Mouse (Mus musculus): ENCODE data around the gene Zfp536. TPM values are rescaled to one million over a fixed set of nuclear protein-coding genes. Genes with fewer than 3 reads are reported as not detected.

The Zfp536 gene
- total RNA-seq, 2 experiments from 2014 or later: 35.1 to 43.5 TPM

- Histone ChIP-seq H3K4me3 (no peak overlapping the region), H3K27ac (no peak overlapping the region)
- intact Hi-C loops (cut with DNase I): no loop called here
- no peak for DNase-seq (ENCODE audit: extremely low spot score in 1 of 2, low spot score in 2 of 2)
- no peak for TF ChIP-seq CTCF (IDR thresholded peaks at IDR 0.05)
Observed at GRCm38 (mm10) chr7:37581262-37581661, 192.2 kb downstream of the Zfp536 start.

GRCm38 (mm10) chr7:37580554-37580953, 192.9 kb downstream of the Zfp536 start:
- no peak for DNase-seq (ENCODE audit: extremely low spot score in 1 of 2, low spot score in 2 of 2)
- H3K4me3 ChIP-seq: no peak overlapping the region
- intact Hi-C loops (cut with DNase I): no loop called here
- no peak for TF ChIP-seq CTCF (IDR thresholded peaks at IDR 0.05)
- H3K27ac ChIP-seq: no peak overlapping the region

GRCm38 (mm10) chr7:37572021-37572420, 201.4 kb downstream of the Zfp536 start:
- no peak for DNase-seq (ENCODE audit: extremely low spot score in 1 of 2, low spot score in 2 of 2)
- intact Hi-C loops (cut with DNase I): no loop called here
- TF ChIP-seq CTCF (IDR thresholded peaks at IDR 0.05): no peak
- H3K4me3 ChIP-seq: no peak overlapping the region
- H3K27ac ChIP-seq: no peak overlapping the region

GRCm38 (mm10) chr7:37568811-37569500, 204.5 kb downstream of the Zfp536 start:
- DNase-seq (ENCODE audit: extremely low spot score in 1 of 2, low spot score in 2 of 2): no peak
- intact Hi-C loops (cut with DNase I): loop anchor here (10.0 kb wide), 1 partner anchor 206 kb away; the partner anchor contains the start of gene Zfp536
- TF ChIP-seq CTCF (IDR thresholded peaks at IDR 0.05): no peak
- H3K27ac ChIP-seq: no peak overlapping the region
- no peak overlapping the region for H3K4me3 ChIP-seq

GRCm38 (mm10) chr7:37568041-37568440, 205.4 kb downstream of the Zfp536 start:
- TF ChIP-seq CTCF (IDR thresholded peaks at IDR 0.05): no peak
- intact Hi-C loops (cut with DNase I): loop anchor here (10.0 kb wide), 1 partner anchor 207 kb away; the partner anchor contains the start of gene Zfp536
- Histone ChIP-seq H3K4me3 (no peak overlapping the region), H3K27ac (no peak overlapping the region)
- no peak for DNase-seq (ENCODE audit: extremely low spot score in 1 of 2, low spot score in 2 of 2)

- no peak overlapping the region for H3K4me3 ChIP-seq
- no peak for TF ChIP-seq CTCF (IDR thresholded peaks at IDR 0.05)
- intact Hi-C loops (cut with DNase I): loop anchor here (10.0 kb wide), 1 partner anchor 209 kb away; the partner anchor contains the start of gene Zfp536
- no peak for DNase-seq (ENCODE audit: extremely low spot score in 1 of 2, low spot score in 2 of 2)
- 0 out of 2 replicates have a peak overlapping the region, but pooled peaks have one; percentile 6 for H3K27ac ChIP-seq
Observed at GRCm38 (mm10) chr7:37566019-37566418, 207.4 kb downstream of the Zfp536 start.

GRCm38 (mm10) chr7:37565371-37565770, 208.1 kb downstream of the Zfp536 start:
- no peak for TF ChIP-seq CTCF (IDR thresholded peaks at IDR 0.05)
- intact Hi-C loops (cut with DNase I): loop anchor here (10.0 kb wide), 1 partner anchor 209 kb away; the partner anchor contains the start of gene Zfp536
- Histone ChIP-seq H3K4me3 (no peak overlapping the region), H3K27ac (no peak overlapping the region)
- DNase-seq (ENCODE audit: extremely low spot score in 1 of 2, low spot score in 2 of 2): no peak

- intact Hi-C loops (cut with DNase I): loop anchor here (10.0 kb wide), 1 partner anchor 210 kb away; the partner anchor contains the start of gene Zfp536
- no peak for TF ChIP-seq CTCF (IDR thresholded peaks at IDR 0.05)
- no peak for DNase-seq (ENCODE audit: extremely low spot score in 1 of 2, low spot score in 2 of 2)
- Histone ChIP-seq H3K4me3 (no peak overlapping the region), H3K27ac (no peak overlapping the region; the same call in 1 of the 2 replicates)
Observed at GRCm38 (mm10) chr7:37564644-37565043, 208.8 kb downstream of the Zfp536 start.

- Histone ChIP-seq H3K4me3 (no peak overlapping the region), H3K27ac (no peak overlapping the region; the same call in 1 of the 2 replicates)
- no peak for DNase-seq (ENCODE audit: extremely low spot score in 1 of 2, low spot score in 2 of 2)
- TF ChIP-seq CTCF (IDR thresholded peaks at IDR 0.05): no peak
- intact Hi-C loops (cut with DNase I): loop anchor here (10.0 kb wide), 1 partner anchor 211 kb away; the partner anchor contains the start of gene Zfp536
Observed at GRCm38 (mm10) chr7:37563831-37564400, 209.5 kb downstream of the Zfp536 start.

GRCm38 (mm10) chr7:37563171-37563574, 210.3 kb downstream of the Zfp536 start:
- TF ChIP-seq CTCF (IDR thresholded peaks at IDR 0.05): no peak
- peak overlapping the region; percentile 28; the same call in 1 of the 2 replicates for H3K4me3 ChIP-seq
- H3K27ac ChIP-seq: peak overlapping the region; percentile 18; the same call in 1 of the 2 replicates
- no peak for DNase-seq (ENCODE audit: extremely low spot score in 1 of 2, low spot score in 2 of 2)
- intact Hi-C loops (cut with DNase I): loop anchor here (10.0 kb wide), 1 partner anchor 212 kb away; the partner anchor contains the start of gene Zfp536

- intact Hi-C loops (cut with DNase I): loop anchor here (10.0 kb wide), 1 partner anchor 212 kb away; the partner anchor contains the start of gene Zfp536
- Histone ChIP-seq H3K27ac (peak overlapping the region; percentile 18; the same call in 1 of the 2 replicates), H3K4me3 (no peak overlapping the region; the same call in 1 of the 2 replicates)
- TF ChIP-seq CTCF (IDR thresholded peaks at IDR 0.05): no peak
- DNase-seq (ENCODE audit: extremely low spot score in 1 of 2, low spot score in 2 of 2): no peak
Observed at GRCm38 (mm10) chr7:37562505-37562904, 210.9 kb downstream of the Zfp536 start.

GRCm38 (mm10) chr7:37560581-37560980, 212.9 kb downstream of the Zfp536 start:
- no peak for DNase-seq (ENCODE audit: extremely low spot score in 1 of 2, low spot score in 2 of 2)
- Histone ChIP-seq H3K4me3 (no peak overlapping the region), H3K27ac (no peak overlapping the region)
- TF ChIP-seq CTCF (IDR thresholded peaks at IDR 0.05): no peak
- intact Hi-C loops (cut with DNase I): loop anchor here (10.0 kb wide), 1 partner anchor 214 kb away; the partner anchor contains the start of gene Zfp536

Measured in left cerebral cortex, adult 2 months (tissue).